Mouse (Mus musculus): ENCODE measurements around the gene Uchl5.

The Uchl5 gene

DNA sequence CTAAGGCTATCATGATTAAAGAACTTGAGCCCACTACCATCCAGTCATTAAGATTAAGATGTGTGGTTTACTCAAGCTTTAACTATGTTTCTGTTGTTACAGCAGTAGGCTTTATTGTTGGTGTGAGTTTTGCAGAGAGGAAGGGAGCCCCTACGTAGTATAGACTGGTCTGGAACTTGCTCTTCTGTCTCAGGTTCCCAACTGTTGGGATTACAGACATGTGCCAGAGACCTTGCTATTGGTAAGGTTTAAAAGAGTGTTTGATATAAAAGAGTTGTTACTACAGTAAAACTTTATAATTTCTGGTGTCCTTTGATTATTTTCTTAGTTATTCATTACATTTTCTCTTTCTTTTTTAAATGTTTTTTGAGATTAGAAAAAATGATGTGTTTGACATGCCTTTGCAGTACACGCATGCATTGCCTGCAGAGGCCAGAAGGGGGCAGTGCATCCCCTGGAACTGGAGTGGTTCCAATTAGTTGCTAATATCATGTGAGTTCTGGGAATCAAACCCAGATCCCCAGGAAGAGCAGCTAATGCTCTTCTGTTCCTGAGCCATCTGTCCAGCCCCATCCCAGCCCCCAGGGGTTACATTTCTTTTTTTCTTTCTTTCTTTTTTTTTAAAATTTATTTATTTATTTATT, 11.6 kb downstream of the Uchl5 start:
- peak; percentile 25 to 79 for DNase-seq (ENCODE audit: inconsistent age in 2 of 2, low spot score in 1 of 2)

DNA sequence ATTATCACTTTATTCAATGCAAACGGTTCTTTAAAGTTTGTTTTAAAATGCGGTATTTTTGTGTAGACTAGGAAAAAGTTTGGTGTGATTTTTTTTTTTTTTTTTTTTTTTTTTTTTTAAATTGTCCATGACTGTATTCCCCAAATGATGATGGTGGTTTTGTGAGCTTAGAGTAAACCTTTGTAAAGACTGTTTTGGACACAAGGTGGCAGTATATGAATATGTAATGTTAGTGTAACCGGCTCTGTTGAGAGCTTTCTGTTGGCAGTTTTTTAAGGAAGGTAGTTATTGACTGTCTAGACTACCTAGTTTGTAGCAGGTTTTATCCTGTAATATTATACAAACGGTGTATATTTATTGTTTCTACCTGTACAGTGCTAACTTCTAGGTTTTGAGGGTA, 26.5 kb downstream of the Uchl5 start:
- DNase-seq (ENCODE audit: inconsistent age in 2 of 2, low spot score in 1 of 2): peak in 1 of 2 experiments; percentile 86

DNA sequence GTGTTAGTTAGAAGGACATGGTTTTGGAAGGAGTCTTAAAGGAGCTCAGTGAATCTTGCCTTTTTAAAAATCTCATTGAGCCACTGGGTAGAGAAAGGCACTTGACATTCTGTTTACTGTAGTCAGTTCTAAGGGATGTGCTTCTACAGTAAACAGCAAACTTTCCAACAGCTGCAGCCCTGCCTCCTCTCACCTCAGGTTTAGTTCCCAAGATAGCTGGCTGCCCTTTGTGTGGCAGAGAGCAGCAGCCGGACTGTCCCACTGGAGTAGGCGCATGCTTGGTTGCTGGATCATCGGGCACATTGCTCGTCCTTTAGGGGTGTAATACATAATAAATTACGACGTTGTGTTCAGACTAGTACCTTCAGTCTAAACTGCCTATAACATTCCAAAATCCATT, 32.0 kb downstream of the Uchl5 start:
- DNase-seq (ENCODE audit: inconsistent age in 2 of 2, low spot score in 1 of 2): no peak

DNA sequence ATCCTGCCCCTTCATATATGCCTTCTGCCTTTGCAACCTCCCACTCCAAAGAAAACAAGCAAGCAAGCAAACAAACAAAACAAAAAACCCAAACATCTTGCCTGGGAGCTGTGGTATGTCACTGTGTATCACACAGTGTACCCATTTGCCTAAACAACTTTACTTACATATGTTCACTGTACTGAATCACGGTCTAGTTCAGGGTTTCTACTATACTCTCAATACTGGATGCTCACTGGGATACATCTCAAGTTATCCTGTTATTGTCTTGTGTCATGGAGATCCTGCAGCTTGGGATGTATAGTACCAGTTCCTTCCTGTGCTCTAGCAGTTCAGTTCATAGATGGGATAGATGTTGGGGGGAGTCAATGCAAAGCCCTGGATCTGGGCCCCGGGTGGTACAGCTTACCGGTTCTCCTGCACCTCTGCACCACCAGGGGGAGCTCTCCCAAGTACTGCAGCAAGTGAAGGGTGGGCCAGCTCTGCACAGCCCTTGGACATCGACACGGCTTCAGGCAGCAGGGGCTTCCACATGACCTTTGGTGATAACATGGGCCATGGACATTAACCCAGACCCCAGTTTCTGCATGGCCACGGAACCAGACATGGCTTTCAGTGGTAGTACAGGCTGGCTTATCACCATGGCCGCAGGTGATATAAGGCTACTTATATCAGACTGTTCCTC, 36.7 kb downstream of the Uchl5 start:
- DNase-seq (ENCODE audit: inconsistent age in 2 of 2, low spot score in 1 of 2): peak; percentile 80 to 95

DNA sequence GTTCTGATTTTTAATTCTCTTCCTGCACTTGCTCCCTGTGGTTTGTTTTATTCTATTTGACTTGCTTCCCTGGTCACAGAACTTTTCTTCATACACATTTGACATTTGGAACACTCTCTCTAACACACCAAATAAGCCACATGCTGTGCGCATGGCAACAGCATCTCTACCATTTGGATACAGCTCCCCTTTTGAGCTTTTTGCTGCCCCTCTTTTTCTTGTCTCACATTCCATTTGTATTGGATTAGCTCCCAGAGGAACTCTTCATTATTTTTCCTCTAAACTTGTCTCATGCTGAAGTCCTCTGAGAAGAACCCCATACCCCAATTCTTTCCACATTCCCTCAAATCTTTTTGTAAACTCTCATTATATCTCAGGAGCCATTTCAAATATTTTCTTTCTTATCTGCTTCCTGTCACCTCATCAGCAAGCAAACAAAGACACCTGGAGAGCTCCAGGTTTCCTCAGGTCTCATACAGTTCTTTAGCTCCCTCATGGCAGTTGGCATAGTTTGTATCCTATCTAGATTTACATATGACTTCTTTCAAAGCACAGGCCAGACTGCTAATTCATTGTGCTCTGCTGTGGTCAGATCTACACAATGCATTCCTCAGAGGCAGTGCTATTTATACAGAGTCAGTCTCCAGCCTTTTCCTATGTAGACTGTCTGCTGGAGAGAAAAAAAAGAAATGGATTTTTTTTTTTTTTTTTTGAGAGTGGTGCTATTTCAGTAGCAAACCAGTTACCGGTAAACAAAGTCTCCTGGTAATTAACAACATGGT, 43.2 kb downstream of the Uchl5 start:
- no peak for DNase-seq (ENCODE audit: inconsistent age in 2 of 2, low spot score in 1 of 2)

DNA sequence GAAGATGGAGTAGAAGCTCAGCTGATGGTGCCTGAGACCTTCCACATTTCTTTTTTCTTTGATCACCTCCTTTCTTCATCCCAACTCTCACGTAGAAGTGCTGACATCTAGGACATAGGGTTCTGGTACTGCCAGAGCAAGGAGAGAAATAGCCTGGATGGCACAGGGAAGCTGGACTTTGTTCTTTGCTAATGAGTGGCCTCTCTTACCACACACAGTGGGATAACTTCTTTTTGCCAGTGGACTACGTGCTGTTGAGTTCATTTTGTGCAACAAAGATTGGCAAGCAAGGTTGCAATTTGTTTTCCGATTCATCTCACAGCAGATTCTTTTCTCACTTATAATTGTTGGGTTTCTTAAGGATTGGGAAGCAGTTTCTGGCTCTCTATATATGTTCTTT, 45.6 kb downstream of the Uchl5 start:
- DNase-seq (ENCODE audit: inconsistent age in 2 of 2, low spot score in 1 of 2): no peak

DNA sequence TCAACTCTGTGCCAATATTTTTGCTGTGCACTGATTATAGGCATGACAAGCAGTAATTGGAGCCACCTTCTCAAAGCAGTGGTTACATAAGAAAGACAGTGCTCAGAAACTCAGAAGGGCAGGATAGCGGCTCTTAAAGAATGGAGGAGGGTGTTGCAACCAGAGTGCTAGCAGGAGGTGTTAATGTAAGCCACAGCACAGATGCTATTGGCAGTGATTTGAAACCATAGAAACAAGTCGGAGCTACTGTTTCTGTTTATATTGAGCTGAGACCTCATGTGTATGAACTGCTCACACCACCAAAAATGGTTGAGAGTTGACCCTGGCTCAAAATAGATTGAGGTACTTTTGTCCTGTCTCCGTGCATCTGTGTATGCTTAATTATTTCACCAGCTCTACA, 53.6 kb downstream of the Uchl5 start:
- DNase-seq (ENCODE audit: inconsistent age in 2 of 2, low spot score in 1 of 2): no peak

DNA sequence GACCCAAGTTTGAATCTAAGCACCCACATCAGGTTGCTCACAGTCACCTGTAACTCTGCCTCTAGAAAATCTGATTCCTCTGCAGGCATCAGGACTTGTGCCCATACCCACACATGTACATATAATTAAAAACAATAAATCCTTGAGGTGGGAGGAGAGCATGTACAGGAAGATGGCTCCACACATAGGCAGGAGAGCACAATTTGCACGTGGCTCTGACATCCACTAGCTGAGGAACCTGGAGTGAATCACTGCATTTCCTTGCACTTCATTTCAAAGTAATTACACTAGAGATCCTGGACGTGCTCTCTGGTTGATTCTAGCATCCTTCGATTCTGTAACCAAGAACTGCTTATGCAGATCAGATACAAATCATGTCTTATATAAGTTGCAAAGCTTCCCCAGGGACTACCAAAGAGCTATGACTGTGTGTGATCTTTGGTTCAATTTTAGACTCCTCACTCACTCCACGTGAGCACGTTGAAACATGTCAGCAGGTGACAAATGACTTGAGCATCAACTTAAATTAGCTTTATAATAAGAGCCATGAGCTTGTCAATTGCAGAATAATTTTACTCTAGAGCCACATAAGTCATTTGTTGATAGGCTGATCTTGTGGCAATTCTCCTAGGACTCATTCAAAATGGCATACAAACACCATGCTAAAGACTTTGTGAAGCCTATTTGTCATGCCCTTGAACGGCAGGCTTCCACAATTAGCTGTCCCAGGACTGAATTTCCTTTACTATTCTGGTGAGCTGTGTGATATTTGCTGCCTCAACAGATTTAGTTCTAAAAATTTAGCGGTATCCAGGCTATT, 59.5 kb downstream of the Uchl5 start:
- no peak for DNase-seq (ENCODE audit: inconsistent age in 2 of 2, low spot score in 1 of 2)

DNA sequence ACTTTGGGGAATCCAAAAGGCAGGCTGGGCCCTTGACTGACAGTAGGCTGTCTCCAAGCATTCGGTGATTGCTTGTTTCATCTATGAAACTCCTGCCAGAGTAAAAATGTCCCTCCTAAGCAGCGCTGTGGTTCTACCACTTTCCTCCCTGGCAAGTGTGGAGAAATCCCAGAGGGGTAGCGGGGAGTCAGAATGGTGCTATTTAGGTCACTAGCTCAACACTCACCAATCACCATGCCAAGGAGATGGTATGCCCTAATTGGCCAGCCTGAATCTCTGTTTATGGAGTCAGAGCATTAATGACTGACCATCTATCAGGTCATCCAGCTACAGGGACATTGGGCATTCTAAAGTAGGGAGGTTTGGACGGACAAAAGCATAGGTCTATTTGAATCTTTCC, 60.6 kb downstream of the Uchl5 start:
- DNase-seq (ENCODE audit: inconsistent age in 2 of 2, low spot score in 1 of 2): peak in 1 of 2 experiments; percentile 52

DNA sequence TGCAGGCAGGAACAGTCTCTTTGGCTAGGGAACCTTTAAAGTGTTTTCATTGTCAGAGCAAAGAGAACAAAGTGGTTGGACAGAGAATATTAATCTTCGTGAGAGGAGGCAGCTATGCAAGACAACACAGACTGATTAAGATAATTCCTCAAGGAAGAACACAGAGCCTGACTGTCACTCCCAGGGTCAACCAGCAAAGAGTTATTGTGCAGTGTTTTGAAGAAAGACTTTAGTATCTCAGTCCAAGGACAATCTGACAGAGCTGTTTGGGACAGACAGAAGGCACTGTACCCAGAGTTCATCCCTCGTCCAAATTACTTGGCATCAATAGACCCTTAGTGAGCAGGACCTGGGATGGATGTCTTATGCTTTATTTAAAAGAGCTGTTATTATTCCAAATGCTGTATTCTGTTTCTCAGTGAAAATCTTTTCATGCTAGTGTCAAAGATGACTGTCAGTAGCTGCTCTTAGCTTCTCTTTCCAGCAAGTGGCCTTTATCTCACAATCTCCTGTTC, 61.9 kb downstream of the Uchl5 start:
- peak; percentile 80 to 90 for DNase-seq (ENCODE audit: inconsistent age in 2 of 2, low spot score in 1 of 2)

DNA sequence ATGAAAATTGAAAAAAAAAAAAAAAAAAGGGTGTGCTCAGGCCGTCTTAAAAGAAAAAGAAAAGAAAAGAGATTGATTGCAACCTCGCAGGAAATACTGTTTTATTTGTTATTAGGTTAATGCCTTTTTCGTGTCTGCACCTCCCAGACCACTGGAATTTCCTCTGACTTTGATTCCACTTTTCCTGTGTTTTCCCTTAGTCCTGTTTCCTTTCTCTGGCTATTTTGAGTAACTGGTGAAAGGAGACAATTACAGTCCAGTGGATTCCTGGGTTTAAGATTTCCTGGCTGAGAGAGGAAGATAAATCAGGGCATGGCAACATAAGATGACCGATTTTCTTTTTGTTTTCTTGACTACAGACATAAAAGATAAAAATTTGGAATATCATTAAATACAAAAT, 75.3 kb downstream of the Uchl5 start:
- DNase-seq (ENCODE audit: inconsistent age in 2 of 2, low spot score in 1 of 2): peak in 1 of 2 experiments; percentile 31

DNA sequence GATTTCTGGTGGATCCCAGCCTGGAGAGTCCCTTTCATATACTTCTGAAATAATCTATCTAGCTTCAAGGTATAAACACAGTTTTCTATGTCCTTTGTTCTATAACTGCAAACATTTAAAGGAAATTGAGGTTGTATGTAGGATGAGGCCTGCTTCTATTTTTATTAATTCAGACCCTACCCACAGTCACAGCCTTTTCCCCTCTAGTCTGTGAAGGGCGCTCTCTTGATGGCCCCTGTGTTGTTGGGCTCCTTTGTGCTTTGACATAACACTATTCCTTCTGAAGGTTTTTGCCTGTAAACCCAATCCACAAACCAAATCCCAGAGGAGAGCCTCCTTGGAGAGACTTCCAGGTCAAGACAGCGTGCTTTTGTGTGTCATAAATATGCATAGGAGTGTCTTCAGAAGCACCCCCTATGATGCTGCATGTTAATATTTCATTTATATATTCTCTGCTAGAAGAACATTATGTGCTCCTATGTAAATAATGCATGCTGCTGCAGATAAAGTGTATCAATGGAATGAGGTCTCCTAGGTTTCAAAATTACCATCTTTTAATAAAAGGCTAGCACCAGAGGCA, 75.8 kb downstream of the Uchl5 start:
- DNase-seq (ENCODE audit: inconsistent age in 2 of 2, low spot score in 1 of 2): peak in 1 of 2 experiments; percentile 47

DNA sequence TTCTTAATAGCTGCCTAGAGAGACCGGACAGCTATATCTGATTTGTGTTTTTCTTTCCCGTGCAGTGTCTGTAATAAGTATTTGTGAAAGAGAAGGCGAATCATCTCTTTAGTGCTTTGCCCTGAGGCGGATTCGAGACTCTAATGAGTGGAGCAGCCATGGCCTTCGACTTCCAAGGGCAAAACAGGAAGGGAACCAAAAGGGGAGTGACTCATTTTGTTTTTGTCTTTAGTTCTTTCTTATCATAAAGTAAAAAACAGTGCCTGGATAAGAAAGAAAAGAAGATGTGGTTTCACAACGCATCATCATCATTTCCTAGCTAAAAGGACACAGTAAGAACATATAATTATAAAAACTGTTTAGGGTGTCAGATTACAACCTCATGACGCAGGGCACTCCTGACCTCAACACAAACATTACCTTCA, 76.6 kb downstream of the Uchl5 start:
- DNase-seq (ENCODE audit: inconsistent age in 2 of 2, low spot score in 1 of 2): peak; percentile 60 to 89

DNA sequence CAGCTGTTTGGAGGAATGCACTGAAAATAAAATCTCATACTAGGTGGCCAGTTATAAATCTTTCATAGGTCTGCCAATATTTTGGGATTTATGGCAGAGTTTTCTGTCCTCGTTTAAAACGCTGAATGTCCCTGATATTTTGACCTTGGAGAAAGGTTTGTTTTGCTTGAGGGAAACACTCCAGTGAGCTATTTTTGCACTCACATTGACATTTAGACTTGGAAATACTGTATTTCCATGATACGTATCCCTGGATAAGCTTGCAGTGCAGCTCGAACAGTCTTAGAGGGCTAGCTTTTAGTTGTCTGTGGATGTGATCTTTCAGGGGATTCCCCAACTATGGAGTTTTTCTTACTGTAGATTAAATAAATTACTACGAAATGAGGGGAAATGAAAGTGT, 78.6 kb downstream of the Uchl5 start:
- peak in 1 of 2 experiments; percentile 79 for DNase-seq (ENCODE audit: inconsistent age in 2 of 2, low spot score in 1 of 2)
